Mouse (Mus musculus): ENCODE measurements at regions not wholly inside any gene's neighbourhood (a gene's known extent, or its start where the extent isn't known, plus 50 kb on each side); places are given as distances from the start of the nearest gene placed in this dataset.

GRCm38 (mm10) chr1:137051515-137051914, 91.3 kb upstream of the Nr5a2 start:
- H3K9me3 ChIP-seq (ENCODE audit: low read length): no peaks in the 10 kb centered on the region
- ATAC-seq (ENCODE audit: low FRiP score) (no peak), DNase-seq (ENCODE audit: low spot score) (no peak)
- WGBS: 91% methylated on average over 13 of the region's 13 CpGs
- H3K4me2 ChIP-seq (ENCODE audit: low read depth, low read length, poor library complexity, severe bottlenecking): no peak overlapping the region
- TF ChIP-seq CTCF (IDR thresholded peaks at IDR 0.05): no peak
- no peaks in the 10 kb centered on the region for H3K27me3 ChIP-seq (ENCODE audit: insufficient read depth, low read length)
- no peak overlapping the region for H3K4me3 ChIP-seq (ENCODE audit: low read depth, low read length)
- no peaks in the 10 kb centered on the region for H3K36me3 ChIP-seq (ENCODE audit: insufficient read depth, low read length)
- H3K9ac ChIP-seq (replicated peaks; ENCODE audit: low read length, poor library complexity, severe bottlenecking): no peak overlapping the region
- H3K27ac ChIP-seq (ENCODE audit: low read depth, low read length): no peak overlapping the region
- no peaks in the 10 kb centered on the region for H3K4me1 ChIP-seq (ENCODE audit: insufficient read depth, low read length)

GRCm38 (mm10) chr1:137044076-137044475, 83.8 kb upstream of the Nr5a2 start:
- Histone ChIP-seq H3K27me3 (ENCODE audit: insufficient read depth, low read length) (no peaks in the 10 kb centered on the region), H3K4me1 (ENCODE audit: insufficient read depth, low read length) (no peaks in the 10 kb centered on the region), H3K9ac (replicated peaks; ENCODE audit: low read length, poor library complexity, severe bottlenecking) (no peak overlapping the region), H3K36me3 (ENCODE audit: insufficient read depth, low read length) (no peaks in the 10 kb centered on the region), H3K4me3 (ENCODE audit: low read depth, low read length) (no peak overlapping the region), H3K9me3 (ENCODE audit: low read length) (no peaks in the 10 kb centered on the region), H3K27ac (ENCODE audit: low read depth, low read length) (no peak overlapping the region), H3K4me2 (ENCODE audit: low read depth, low read length, poor library complexity, severe bottlenecking) (no peak overlapping the region)
- DNase-seq (ENCODE audit: low spot score) (no peak), ATAC-seq (ENCODE audit: low FRiP score) (no peak)
- WGBS: 88% methylated on average over 6 of the region's 6 CpGs
- TF ChIP-seq CTCF (IDR thresholded peaks at IDR 0.05): no peak

GRCm38 (mm10) chr1:137042414-137043010, 82.3 kb upstream of the Nr5a2 start:
- no peak overlapping the region for H3K9ac ChIP-seq (replicated peaks; ENCODE audit: low read length, poor library complexity, severe bottlenecking)
- H3K4me2 ChIP-seq (ENCODE audit: low read depth, low read length, poor library complexity, severe bottlenecking): no peak overlapping the region
- no peaks in the 10 kb centered on the region for H3K9me3 ChIP-seq (ENCODE audit: low read length)
- no peak overlapping the region for H3K4me3 ChIP-seq (ENCODE audit: low read depth, low read length)
- DNase-seq (ENCODE audit: low spot score): no peak
- no peak overlapping the region for H3K27ac ChIP-seq (ENCODE audit: low read depth, low read length)
- no peaks in the 10 kb centered on the region for H3K36me3 ChIP-seq (ENCODE audit: insufficient read depth, low read length)
- H3K27me3 ChIP-seq (ENCODE audit: insufficient read depth, low read length): no peaks in the 10 kb centered on the region
- WGBS: 68% methylated on average over 17 of the region's 17 CpGs
- H3K4me1 ChIP-seq (ENCODE audit: insufficient read depth, low read length): no peaks in the 10 kb centered on the region
- no peak for TF ChIP-seq CTCF (IDR thresholded peaks at IDR 0.05)
- ATAC-seq (ENCODE audit: low FRiP score): 0 out of 2 replicates have a peak, but pooled peaks have one; percentile 20

GRCm38 (mm10) chr1:137040898-137041297, 80.7 kb upstream of the Nr5a2 start:
- WGBS: 72% methylated on average over 8 of the region's 8 CpGs
- no peak for DNase-seq (ENCODE audit: low spot score)

GRCm38 (mm10) chr1:137034586-137034985, 74.3 kb upstream of the Nr5a2 start:
- DNase-seq (ENCODE audit: low spot score): no peak
- Histone ChIP-seq H3K27me3 (ENCODE audit: insufficient read depth, low read length) (no peaks in the 10 kb centered on the region), H3K4me1 (ENCODE audit: insufficient read depth, low read length) (no peaks in the 10 kb centered on the region), H3K4me2 (ENCODE audit: low read depth, low read length, poor library complexity, severe bottlenecking) (no peak overlapping the region), H3K27ac (ENCODE audit: low read depth, low read length) (no peak overlapping the region), H3K36me3 (ENCODE audit: insufficient read depth, low read length) (no peaks in the 10 kb centered on the region), H3K9ac (replicated peaks; ENCODE audit: low read length, poor library complexity, severe bottlenecking) (no peak overlapping the region), H3K4me3 (ENCODE audit: low read depth, low read length) (no peak overlapping the region), H3K9me3 (ENCODE audit: low read length) (no peaks in the 10 kb centered on the region)
- TF ChIP-seq CTCF (IDR thresholded peaks at IDR 0.05): no peak
- WGBS: 88% methylated on average over 6 of the region's 6 CpGs
- no peak for ATAC-seq (ENCODE audit: low FRiP score)

More at GRCm38 (mm10) chr1:137040898-137041297, 80.7 kb upstream of the Nr5a2 start:
- Histone ChIP-seq H3K27me3 (ENCODE audit: insufficient read depth, low read length) (no peaks in the 10 kb centered on the region), H3K27ac (ENCODE audit: low read depth, low read length) (no peak overlapping the region), H3K9me3 (ENCODE audit: low read length) (no peaks in the 10 kb centered on the region), H3K4me1 (ENCODE audit: insufficient read depth, low read length) (no peaks in the 10 kb centered on the region), H3K9ac (replicated peaks; ENCODE audit: low read length, poor library complexity, severe bottlenecking) (no peak overlapping the region), H3K36me3 (ENCODE audit: insufficient read depth, low read length) (no peaks in the 10 kb centered on the region), H3K4me3 (ENCODE audit: low read depth, low read length) (no peak overlapping the region), H3K4me2 (ENCODE audit: low read depth, low read length, poor library complexity, severe bottlenecking) (no peak overlapping the region)
- no peak for ATAC-seq (ENCODE audit: low FRiP score)
- TF ChIP-seq CTCF (IDR thresholded peaks at IDR 0.05): no peak

- DNase-seq (ENCODE audit: low spot score) (no peak), ATAC-seq (ENCODE audit: low FRiP score) (no peak)
- H3K27ac ChIP-seq (ENCODE audit: low read depth, low read length): no peak overlapping the region
- no peaks in the 10 kb centered on the region for H3K9me3 ChIP-seq (ENCODE audit: low read length)
- no peak overlapping the region for H3K9ac ChIP-seq (replicated peaks; ENCODE audit: low read length, poor library complexity, severe bottlenecking)
- H3K36me3 ChIP-seq (ENCODE audit: insufficient read depth, low read length): no peaks in the 10 kb centered on the region
- no peak overlapping the region for H3K4me2 ChIP-seq (ENCODE audit: low read depth, low read length, poor library complexity, severe bottlenecking)
- H3K27me3 ChIP-seq (ENCODE audit: insufficient read depth, low read length): no peaks in the 10 kb centered on the region
- no peak for TF ChIP-seq CTCF (IDR thresholded peaks at IDR 0.05)
- no peak overlapping the region for H3K4me3 ChIP-seq (ENCODE audit: low read depth, low read length)
- no peaks in the 10 kb centered on the region for H3K4me1 ChIP-seq (ENCODE audit: insufficient read depth, low read length)
- 82% methylated on average over 5 of the region's 5 CpGs for WGBS
These were observed 73.4 kb upstream of the Nr5a2 start for GRCm38 (mm10) chr1:137033679-137034078.
